In genomic region chr14:76244338-76245062, GRCm38 (mm10) we compare ENCODE assay signal across 7 mouse cellular contexts.
DNase-seq lines count a peak whose midpoint lies in the region; ATAC-seq and TF ChIP-seq lines count a peak whose summit lies in the region.

No protein-coding gene starts in this region.

- 26% methylated on average over 18 of the region's 18 CpGs for WGBS in hindbrain, embryonic 11.5 days
- 24% methylated on average over 18 of the region's 18 CpGs for WGBS in midbrain, embryonic 12.5 days
- 58% methylated on average over 18 of the region's 18 CpGs for WGBS in cerebellum, adult 2 months

- ATAC-seq in hindbrain, embryonic 11.5 days (ENCODE audit: low FRiP score) = peak; percentile 85
- ATAC-seq in midbrain, embryonic 12.5 days (ENCODE audit: low FRiP score, low read depth) = peak; percentile 80
- no peak for ATAC-seq in activated CD4-positive, CD25-positive, alpha-beta regulatory T cell, adult 4 months

- no peak for TF ChIP-seq POLR2A in cerebellum, adult 2 months (IDR thresholded peaks at IDR 0.05; ENCODE audit: borderline replicate concordance, insufficient read depth, low read length)

- H3K27me3 ChIP-seq in E14TG2a.4 (ENCODE audit: insufficient read depth, low read length) = no peaks in the 10 kb centered on the region
- no peaks in the 10 kb centered on the region for H3K27me3 ChIP-seq in hindbrain, embryonic 11.5 days (ENCODE audit: control insufficient read depth, insufficient read depth, low read length)
- no peaks in the 10 kb centered on the region for H3K27me3 ChIP-seq in midbrain, embryonic 12.5 days
- H3K27me3 ChIP-seq in cerebellum, adult 2 months (ENCODE audit: control insufficient read depth, insufficient read depth, low read length) = no peaks in the 10 kb centered on the region

- H3K4me2 ChIP-seq in hindbrain, embryonic 11.5 days (replicated peaks; ENCODE audit: low read depth, low read length) = 0 out of 2 replicates have a peak overlapping the region, but pooled peaks have one; percentile 19
- H3K4me2 ChIP-seq in midbrain, embryonic 12.5 days (replicated peaks) = peak overlapping the region; percentile 21

- H3K36me3 ChIP-seq in E14TG2a.4 (ENCODE audit: insufficient read depth, low read length) = no peaks in the 10 kb centered on the region
- H3K36me3 ChIP-seq in hindbrain, embryonic 11.5 days (ENCODE audit: control insufficient read depth, insufficient read depth, low read length) = no peaks in the 10 kb centered on the region
- H3K36me3 ChIP-seq in midbrain, embryonic 12.5 days = no peaks in the 10 kb centered on the region

- peak overlapping the region; percentile 42; the same call in 1 of the 2 replicates for H3K9ac ChIP-seq in hindbrain, embryonic 11.5 days (ENCODE audit: low read depth, low read length)
- H3K9ac ChIP-seq in midbrain, embryonic 12.5 days (replicated peaks) = 0 out of 2 replicates have a peak overlapping the region, but pooled peaks have one; percentile 28

- H3K9me3 ChIP-seq in E14TG2a.4 (ENCODE audit: low read length) = peaks cover 30% of the 10 kb centered on the region
- H3K9me3 ChIP-seq in hindbrain, embryonic 11.5 days (ENCODE audit: control insufficient read depth, low read length) = no peaks in the 10 kb centered on the region
- no peaks in the 10 kb centered on the region for H3K9me3 ChIP-seq in midbrain, embryonic 12.5 days

- H3K27ac ChIP-seq in hindbrain, embryonic 11.5 days (ENCODE audit: low read depth, low read length) = peak overlapping the region; percentile 82
- peak overlapping the region; percentile 72 for H3K27ac ChIP-seq in midbrain, embryonic 12.5 days (replicated peaks)
- H3K27ac ChIP-seq in cerebellum, adult 2 months (ENCODE audit: insufficient read depth, low read length) = no peak overlapping the region

- no peak for TF ChIP-seq CTCF in E14TG2a.4 (conservative IDR thresholded peaks at IDR 0.05; ENCODE audit: low read length)
- no peak for TF ChIP-seq CTCF in cerebellum, adult 2 months (IDR thresholded peaks at IDR 0.05; ENCODE audit: borderline replicate concordance, insufficient read depth, low read depth, low read length)

- H3K4me1 ChIP-seq in E14TG2a.4 (replicated peaks; ENCODE audit: low read depth, low read length) = peaks cover 15% of the 10 kb centered on the region
- peaks cover 5% of the 10 kb centered on the region for H3K4me1 ChIP-seq in hindbrain, embryonic 11.5 days (replicated peaks; ENCODE audit: control insufficient read depth, insufficient read depth, low read length)
- peaks cover 21% of the 10 kb centered on the region for H3K4me1 ChIP-seq in midbrain, embryonic 12.5 days
- peaks cover 2% of the 10 kb centered on the region; the same call in 1 of the 2 replicates for H3K4me1 ChIP-seq in cerebellum, adult 2 months (ENCODE audit: control insufficient read depth, insufficient read depth, low read length)

- DNase-seq in ES-CJ7 (ENCODE audit: low read depth, low spot score) = peak; percentile 89
- peak; percentile 68 for DNase-seq in hindbrain, embryonic 11.5 days (ENCODE audit: low spot score)
- DNase-seq in urinary bladder, adult 2 months (ENCODE audit: low spot score) = no peak
- DNase-seq in cerebellum, adult 2 months = no peak

- peak overlapping the region; percentile 35; the same call in 1 of the 2 replicates for H3K4me3 ChIP-seq in E14TG2a.4 (replicated peaks; ENCODE audit: low read length)
- H3K4me3 ChIP-seq in hindbrain, embryonic 11.5 days (ENCODE audit: low read depth, low read length) = no peak overlapping the region
- H3K4me3 ChIP-seq in midbrain, embryonic 12.5 days = no peak overlapping the region
- no peak overlapping the region for H3K4me3 ChIP-seq in cerebellum, adult 2 months (replicated peaks; ENCODE audit: insufficient read depth, low read depth, low read length)

Comparison
In these comparisons a context has a peak if more than half of its experiments do, and no peak if none do; other contexts are left out.
1. DNase-seq: peak in ES-CJ7 (single experiment) and hindbrain, embryonic 11.5 days (single experiment); none in urinary bladder, adult 2 months (single experiment) and cerebellum, adult 2 months (0 of 2).